Mouse (Mus musculus) adrenal gland, adult 2 months (tissue): Measurements from ENCODE around the gene Islr. TPM values are rescaled to one million over a fixed set of nuclear protein-coding genes. Genes with fewer than 3 reads are reported as not detected.

Experiments used
- DNase-seq: peaks from one replicate; pipeline ENCODE4 v3.0.0; 2021
- polyA plus RNA-seq: library from polyadenylated mRNA; depleted of rRNA; stranded (reverse); fragments of >200 nt; gene quantifications from 2 replicates; pipeline ENCODE4 v1.2.3, GENCODE M21; 2012
- total RNA-seq, 2 experiments: library from RNA; stranded (reverse); gene quantifications; 2 replicates each; pipeline ENCODE4 v1.2.3; 2021

The Islr gene
- total and polyA plus RNA-seq, 3 experiments = 23.5 to 93.8 (median 30.9) TPM

GRCm38 (mm10) chr9:58196610-58197567, 7.2 kb downstream of the Islr start:
- peak; percentile 58 for DNase-seq

DNA sequence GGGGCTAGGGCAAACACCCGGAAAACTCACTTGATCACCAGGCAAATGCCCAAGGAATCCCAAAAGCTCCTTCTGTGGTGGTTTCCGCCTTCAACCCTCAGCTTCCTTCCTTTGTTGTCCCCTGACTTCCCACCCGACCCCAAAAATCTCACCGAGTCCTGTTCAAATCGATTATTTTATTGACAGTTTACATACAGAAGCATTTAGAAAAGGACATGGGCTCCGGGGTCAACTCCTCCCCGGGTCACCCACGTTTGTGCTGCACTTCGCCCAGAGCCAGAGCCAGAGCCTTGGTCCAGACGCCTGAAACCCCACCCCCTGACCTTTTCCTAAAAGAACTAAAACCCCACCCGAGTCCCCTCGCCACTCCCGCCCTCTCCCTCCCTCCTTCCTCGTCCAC, 8.0 kb downstream of the Islr start:
- DNase-seq = no peak

DNA sequence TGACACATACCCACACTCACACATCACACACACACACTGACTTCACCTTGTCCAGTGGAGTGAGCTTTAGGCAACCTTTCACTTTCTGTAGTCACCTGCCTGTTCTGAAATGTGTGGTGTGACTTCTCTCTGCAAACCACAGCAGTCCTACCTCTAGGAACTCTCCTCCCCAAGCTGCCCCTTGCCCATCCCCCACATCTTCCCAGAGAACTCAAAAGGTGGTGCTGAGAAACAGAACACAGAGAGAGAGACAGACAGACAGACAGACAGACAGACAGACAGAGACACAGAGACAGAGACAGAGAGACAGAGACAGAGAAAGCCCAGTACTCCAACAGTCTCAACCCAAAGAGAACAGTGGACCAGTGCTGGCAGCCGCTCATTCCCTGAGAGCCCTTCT, 8.4 kb downstream of the Islr start:
- no peak for DNase-seq

- no peak for DNase-seq
Observed at GRCm38 (mm10) chr9:58194222-58194621, 9.9 kb downstream of the Islr start.

- no peak for DNase-seq
Observed at GRCm38 (mm10) chr9:58184456-58184855, 19.6 kb downstream of the Islr start.

DNA sequence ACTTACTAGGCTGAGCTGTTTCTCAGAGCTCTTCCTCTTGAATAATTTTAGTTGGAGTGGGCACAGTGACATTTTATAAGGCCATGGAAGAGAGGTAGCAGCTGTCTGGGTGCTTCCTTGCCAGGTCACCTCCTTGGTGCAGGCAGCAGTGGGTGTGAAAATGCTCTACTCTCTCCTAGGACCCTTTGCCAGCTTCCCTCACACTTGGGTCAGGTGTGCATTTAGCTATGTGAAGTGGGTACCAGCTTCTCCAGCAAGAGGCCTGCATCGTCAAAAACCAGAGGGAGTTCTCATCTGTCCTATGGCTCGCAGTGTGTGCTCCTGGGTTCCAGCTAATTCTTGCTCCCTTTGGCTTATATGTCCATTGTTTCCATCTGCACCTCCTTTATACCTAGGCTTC, 24.7 kb downstream of the Islr start:
- DNase-seq = no peak

GRCm38 (mm10) chr9:58177165-58177564, 26.9 kb downstream of the Islr start:
- DNase-seq = no peak

GRCm38 (mm10) chr9:58175745-58176487, 28.2 kb downstream of the Islr start:
- DNase-seq = no peak

GRCm38 (mm10) chr9:58174818-58175251, 29.3 kb downstream of the Islr start:
- no peak for DNase-seq

- no peak for DNase-seq
Observed at GRCm38 (mm10) chr9:58172863-58173262, 31.2 kb downstream of the Islr start.

- DNase-seq = no peak
Observed at GRCm38 (mm10) chr9:58169426-58169825, 34.7 kb downstream of the Islr start.

- no peak for DNase-seq
Observed at GRCm38 (mm10) chr9:58168880-58169279, 35.2 kb downstream of the Islr start.

DNA sequence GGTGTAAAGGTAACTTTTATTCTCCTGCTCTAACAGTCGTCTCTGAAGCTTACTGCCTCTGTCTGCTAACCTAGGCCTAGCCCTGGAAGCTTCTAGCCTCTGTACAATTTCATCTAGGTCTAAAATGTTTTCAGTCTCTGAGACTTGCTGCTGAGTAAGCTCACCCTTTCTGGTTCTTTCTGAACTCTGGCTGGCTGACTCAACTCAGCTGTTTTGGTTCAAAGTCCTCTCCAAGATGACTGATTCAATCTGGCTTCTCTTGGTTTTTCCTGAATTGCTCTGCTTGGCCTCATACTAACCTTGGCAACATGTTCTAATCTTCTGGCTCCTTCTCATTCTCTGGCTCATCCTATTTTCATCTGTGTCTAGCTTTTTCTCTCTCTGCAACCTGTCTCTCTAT, 38.3 kb downstream of the Islr start:
- no peak for DNase-seq

DNA sequence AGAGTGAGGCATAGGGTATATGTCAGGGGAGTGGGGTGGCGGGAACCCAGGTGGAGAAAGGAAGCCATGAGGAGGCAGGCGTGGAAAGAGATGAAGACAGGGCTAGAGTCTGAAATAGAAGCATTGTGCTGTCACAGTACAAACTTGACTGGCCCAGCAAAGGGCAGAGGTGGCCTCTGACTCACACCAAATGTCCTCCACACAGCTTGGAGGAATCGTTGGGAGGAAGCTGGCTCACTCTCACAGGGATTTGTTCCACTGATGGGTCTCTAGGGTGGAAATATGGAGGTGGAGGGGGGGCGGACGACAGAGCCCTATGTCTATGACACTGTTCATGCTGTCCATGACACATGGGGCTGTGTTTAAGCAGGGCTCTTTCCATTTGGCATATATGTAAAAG, 41.0 kb downstream of the Islr start:
- DNase-seq = peak; percentile 78

GRCm38 (mm10) chr9:58162173-58162572, 41.9 kb downstream of the Islr start:
- no peak for DNase-seq

DNA sequence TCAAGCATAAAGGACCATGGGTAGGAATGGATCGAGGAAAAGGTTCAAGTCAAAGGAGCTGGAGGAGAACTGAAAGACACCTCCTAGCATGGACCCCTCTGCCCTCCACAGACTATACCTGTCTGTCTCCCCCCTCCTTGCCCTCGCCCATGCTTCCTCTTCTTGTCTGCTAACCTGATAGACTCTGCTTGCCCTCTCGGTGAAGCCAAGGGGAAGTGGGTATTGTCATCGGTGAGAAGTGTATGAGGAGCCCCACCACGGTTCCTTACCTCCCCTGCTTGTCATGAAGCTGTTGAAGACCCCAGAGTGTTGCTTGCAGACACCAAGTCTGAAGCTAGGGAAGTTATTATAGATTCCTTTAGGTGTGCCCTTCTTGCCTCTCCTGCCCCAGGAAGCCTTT, 43.8 kb downstream of the Islr start:
- no peak for DNase-seq

GRCm38 (mm10) chr9:58159855-58160254, 44.3 kb downstream of the Islr start:
- no peak for DNase-seq

DNA sequence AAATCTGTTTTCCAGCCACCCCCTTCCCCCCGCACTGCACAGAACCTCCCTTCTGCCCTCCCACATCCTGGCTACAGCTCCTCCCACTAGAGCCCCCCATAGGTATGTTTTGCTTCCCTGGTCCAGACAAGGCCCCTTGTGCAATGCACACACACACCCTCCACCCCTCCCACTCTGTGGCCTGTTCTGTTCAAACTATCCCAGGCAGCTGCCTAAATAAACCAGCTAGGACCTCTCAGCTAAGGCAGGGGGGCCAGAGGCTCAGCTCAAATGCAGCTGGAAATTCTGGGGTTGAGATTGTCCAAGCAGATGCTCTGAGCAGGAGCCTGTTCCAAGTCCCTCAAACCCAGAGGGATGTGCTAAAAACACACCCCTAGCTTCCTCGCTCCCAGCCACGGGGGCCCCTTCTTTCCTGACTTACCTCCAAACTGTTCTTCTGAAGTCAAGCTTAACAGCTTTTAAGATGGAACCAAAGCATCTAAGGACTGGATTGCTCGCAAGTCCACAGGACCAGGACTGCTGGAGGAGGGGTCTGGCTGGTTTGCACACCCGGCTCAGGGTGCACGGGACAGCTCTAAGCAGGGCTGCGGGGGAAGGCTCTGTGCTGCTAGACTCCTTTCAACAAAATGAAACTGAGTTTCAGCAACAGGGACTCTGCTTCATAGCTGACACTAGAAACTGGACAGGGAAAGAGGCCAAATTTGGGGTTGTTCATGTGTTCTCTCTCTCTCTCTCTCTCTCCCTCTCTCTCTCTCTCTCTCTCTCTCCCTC, 45.4 kb downstream of the Islr start:
- no peak for DNase-seq

DNA sequence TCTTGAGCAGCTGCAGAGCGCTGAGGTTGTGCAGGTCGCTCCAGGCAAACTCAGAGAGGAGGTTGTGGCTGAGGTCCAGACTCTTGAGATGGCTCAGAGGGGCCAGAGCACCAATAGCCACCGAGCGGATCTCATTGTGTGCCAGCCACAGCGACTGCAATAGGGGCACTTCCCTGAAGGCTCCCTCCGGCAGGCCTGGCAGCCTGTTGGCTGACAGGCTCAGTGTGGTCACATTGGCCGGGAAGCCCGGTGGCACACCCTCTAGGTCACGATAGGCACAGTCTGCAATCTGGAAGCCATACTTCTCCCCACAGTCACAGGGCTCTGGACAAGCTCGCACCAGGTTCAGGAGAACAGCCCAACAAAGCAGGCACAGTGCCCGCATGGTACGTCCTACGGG, 46.3 kb downstream of the Islr start:
- no peak for DNase-seq

GRCm38 (mm10) chr9:58156819-58157560, 47.1 kb downstream of the Islr start:
- no peak for DNase-seq

- no peak for DNase-seq
Observed at GRCm38 (mm10) chr9:58155366-58155765, 48.7 kb downstream of the Islr start.

DNA sequence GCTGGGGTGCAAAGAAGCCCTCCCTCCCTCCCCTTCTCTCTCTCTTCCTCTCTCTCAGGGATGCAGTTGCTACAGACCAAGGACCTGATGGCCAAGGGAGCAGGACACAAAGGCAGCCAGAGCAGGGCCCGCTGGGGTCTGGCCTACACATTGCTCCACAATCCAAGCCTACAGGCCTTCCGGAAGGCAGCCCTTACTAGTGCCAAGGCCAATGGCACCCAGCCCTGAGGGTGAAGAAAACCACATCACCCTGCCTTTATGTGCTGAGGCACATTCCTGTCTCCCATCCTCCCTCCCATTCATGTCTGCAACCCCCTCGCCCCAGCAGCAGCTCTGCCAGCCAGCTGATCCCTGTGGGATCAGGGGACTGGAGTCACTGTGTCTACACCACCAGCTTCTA, 51.0 kb downstream of the Islr start:
- no peak for DNase-seq
